Mouse (Mus musculus): ENCODE data around the gene Fbll1.

Gene Fbll1

DNA sequence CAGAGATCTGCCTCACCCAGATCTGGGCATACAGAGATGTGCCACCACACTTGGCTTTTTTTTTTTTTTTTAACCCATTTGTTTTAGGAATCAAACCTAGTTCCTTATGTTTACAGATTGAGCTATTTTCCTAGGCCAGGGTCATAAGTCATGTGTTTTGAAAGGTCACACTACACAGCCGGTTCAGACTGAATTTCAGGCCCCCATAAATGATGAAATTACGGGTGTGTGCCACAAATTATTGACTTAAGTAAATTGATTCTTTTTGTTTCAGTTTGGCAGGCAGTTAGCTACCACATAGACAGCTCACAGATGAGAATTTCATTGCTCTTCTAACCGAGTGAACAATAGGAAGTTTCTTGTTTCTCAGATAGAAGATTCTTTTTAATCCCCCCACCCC, 14.7 kb downstream of the Fbll1 start:
- DNase-seq (ENCODE audit: low spot score in 2 of 2): no peak

DNA sequence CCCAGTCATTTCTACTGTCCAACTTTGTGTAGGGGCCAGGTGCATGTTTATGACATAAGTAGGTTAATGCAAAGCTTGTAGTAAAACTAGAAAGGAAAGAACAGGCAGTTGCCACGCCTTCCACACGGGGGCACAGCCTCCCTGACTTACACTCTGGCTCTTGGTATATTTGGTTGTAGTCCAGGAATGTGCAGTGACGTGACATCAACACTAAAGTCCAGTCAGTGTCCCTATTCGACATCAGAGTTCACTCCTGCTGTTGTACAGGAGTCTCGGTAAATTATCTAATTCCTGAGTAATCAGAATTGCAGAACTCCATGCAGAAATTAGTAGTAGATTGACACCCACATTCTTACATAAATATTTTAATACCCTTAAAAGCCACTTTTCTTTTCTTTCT, 15.6 kb downstream of the Fbll1 start:
- no peak for DNase-seq (ENCODE audit: low spot score in 2 of 2)

DNA sequence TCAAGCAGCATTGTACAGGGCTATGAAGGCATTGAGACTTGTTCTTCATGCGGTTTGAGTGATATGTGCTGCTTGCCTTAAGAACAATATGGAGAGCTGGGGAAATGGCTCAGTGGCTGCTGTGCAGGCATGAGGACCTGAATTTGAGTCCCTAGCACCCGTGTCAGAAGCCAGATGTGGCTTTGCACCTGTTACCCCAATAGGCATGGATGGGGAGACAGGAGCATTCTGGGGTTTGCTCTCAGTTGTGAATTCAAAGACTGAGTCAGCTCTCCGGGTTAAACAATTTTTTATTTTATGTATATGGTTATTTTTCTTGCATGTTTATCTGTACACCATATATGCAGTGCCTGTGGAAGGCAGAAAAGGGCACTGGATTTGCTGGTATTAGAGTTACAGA, 16.2 kb downstream of the Fbll1 start:
- DNase-seq (ENCODE audit: low spot score in 2 of 2): no peak

DNA sequence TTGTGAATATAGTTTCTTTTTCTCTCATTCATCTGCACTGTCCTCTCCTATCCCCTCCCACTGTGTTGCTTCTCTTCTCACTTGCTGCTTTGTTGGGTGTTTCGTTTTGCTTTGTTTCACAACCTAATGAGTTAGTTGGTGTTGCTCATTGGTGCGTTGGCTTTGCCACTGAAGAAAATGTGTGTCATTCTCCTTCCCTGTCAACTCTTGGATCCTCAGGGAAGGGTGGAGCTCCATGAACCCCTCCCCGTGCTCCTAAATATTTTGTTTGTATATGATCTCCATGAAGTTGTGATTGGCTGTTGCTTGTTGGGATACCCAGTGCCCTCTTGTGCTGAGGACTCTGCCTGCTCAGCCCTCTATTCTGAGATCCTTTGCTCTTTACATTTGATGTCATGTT, 18.3 kb downstream of the Fbll1 start:
- no peak for DNase-seq (ENCODE audit: low spot score in 2 of 2)

DNA sequence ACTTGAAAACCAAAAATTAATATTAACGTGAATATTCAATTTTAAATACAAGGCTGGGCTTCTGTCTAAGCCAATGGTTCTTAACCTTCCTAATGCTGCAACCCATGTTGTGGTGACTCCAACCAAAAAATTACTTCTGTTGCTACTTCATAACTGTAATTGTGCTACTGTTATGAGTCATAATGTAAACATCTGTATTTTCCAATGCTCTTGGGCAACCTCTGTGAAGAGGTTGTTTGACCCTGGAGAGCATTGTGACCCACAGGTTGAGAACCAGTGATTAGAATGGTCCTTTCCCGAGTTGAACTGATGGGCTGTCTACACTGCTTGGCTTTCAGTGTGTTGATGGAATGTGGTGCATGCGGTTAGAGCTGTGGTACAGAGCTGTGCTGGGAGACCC, 22.2 kb downstream of the Fbll1 start:
- DNase-seq (ENCODE audit: low spot score in 2 of 2): no peak

DNA sequence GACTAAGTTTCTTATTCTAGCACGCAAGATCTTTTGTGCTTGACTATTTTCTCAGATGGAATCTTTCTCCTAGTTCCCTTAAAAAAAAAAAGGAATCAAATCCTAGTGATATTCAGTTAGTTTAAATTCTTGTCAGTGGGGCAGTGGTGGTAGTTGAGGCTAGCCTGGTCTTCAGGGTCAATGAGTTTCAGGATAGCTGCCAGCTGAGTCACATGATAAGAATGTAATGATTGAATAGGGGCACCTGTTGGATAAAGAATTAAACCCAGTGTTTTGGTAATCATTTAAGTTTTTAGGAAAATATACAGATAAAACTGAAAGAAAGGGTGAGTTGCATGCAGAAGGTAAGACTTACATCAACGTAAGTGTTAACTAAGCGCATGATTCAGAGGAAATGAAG, 23.1 kb downstream of the Fbll1 start:
- no peak for DNase-seq (ENCODE audit: low spot score in 2 of 2)

DNA sequence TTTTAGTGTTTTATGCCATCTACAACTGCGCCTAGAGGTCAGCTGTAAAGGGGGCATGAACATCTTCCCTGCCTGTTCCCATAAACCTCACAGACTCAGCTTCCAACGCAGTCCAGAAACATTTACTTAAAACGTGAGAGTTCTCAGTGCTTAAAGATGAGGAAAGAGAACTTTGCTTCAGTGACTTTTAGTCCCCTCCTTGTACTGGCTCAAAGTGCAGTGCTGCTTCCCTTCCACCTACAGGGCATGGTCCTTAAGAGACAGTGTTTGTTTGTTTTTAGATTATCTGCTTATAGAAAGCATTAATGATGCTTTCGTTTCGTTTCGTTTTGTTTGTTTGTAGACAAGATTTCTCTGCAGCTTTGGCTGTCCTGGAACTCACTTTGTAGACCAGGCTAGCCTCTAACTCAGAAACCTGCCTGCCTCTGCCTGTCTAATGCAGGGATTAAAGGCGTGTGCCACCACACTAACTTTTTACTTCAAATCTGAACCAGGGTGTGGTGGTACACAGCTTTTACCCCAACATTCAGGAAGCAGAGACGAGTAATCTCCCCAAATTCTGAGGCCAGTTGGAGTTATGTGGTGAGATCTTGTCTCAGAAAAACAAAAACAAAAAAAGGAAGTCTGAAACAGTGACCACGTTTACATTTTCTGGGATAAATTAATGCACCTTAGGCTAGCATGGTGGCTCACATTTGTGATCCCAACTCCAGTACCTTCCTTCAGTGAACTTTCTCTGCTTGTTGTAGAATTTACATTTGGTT, 27.8 kb downstream of the Fbll1 start:
- no peak for DNase-seq (ENCODE audit: low spot score in 2 of 2)

DNA sequence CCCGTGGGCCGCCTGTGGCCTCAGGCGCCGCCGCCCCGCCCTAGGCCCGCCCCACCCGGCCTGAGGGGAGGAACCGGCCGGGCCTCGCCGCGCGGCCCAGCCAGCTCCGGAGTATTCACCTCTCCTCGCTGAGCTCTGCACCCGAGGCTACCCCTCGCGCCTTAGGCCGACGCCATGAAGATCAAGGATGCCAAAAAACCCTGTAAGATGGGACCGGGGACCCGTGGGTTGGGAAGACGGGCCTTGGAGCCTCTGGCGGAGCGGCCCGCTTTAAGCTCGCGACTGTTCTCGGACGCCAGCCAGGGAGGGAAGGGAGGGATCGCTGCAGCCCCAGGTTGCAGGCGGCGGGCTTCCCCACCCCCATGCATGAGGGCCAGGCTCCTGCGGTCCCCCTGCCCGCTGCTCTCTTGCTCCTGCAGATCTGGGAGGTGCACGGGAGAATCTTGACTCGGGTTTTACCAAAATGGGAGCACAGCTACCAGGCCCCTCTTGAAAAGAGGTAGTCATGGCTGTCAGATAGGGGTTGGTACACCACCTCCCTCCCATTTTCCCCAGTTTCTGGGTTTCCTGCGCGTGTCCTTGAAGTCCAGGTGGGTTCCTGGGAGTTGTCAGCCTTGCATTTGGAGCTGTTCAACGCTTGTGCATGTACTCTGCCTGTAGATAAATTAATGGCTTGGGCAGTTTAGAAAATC, 28.8 kb downstream of the Fbll1 start:
- peak; percentile 51 to 63 for DNase-seq (ENCODE audit: low spot score in 2 of 2)

DNA sequence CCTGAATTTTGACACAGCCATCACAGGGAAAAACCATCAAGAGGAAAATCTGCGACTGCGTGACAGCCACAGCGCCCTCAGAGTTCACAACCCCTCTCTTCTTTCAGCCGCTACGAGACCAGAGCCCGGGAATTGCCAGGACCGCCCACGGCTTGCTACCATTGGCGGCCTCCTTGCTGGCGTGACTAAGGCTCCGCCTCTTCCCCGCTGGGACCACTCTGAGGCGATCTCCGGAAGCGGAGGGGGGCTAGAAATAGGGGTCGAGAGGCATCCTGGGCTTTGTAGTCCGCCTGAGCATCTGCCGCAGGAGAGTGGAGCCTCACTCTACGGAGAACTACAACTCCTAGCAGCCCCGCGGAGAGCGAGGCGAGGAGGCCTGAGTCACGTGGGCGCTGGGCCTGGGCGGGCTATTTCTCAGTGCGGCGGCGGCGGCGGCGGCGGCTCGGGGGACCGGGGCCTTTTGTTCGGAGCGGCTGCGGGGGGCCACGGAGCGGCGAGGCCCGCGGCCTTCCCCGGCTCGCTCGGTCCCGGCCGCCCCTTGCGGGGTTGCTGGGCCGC, 29.4 kb downstream of the Fbll1 start, which contains the start of gene Pank3:
TSS of gene Pank3 (plus strand) at position 297 of the 558 bp plus-strand sequence.
- peak; percentile 93 to 97 for DNase-seq (ENCODE audit: low spot score in 2 of 2)

DNA sequence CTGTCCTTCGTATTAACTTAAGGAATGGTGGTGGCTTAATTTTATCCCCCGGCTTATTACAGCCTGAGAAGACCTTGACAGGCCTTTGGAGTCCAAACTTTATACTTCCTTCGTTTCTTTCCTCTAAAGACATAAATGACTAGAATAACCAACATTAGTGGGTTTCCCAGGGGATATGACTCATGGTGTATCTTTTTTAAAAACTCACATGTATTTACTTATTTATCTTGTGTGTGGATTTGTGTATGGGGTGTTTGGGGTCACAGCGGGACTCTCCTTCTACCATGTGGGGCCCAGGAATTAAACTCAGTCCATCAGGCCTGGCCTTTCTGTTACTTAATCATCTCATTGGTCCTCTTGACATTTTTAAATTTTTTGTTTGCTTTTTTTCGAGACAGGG, 31.8 kb downstream of the Fbll1 start:
- DNase-seq (ENCODE audit: low spot score in 2 of 2): no peak

DNA sequence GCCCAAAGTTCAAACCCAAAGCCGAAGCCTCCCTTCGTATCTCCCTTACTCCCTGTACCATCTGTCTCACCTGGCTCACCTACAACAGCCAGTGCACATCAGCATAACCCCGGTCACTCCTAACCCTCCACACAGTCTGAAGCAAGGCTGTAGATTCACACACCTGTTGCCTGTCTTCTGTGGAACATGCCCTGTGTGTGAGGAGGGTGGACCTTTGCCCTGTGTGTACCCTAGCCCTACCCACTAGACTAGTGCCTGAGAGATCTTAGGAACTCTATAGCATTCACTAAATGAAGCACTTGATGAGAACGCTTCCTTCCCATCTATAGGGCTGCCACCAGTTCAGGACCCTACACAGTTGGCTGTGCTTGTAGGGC, 38.1 kb downstream of the Fbll1 start:
- no peak for DNase-seq (ENCODE audit: low spot score in 2 of 2)

DNA sequence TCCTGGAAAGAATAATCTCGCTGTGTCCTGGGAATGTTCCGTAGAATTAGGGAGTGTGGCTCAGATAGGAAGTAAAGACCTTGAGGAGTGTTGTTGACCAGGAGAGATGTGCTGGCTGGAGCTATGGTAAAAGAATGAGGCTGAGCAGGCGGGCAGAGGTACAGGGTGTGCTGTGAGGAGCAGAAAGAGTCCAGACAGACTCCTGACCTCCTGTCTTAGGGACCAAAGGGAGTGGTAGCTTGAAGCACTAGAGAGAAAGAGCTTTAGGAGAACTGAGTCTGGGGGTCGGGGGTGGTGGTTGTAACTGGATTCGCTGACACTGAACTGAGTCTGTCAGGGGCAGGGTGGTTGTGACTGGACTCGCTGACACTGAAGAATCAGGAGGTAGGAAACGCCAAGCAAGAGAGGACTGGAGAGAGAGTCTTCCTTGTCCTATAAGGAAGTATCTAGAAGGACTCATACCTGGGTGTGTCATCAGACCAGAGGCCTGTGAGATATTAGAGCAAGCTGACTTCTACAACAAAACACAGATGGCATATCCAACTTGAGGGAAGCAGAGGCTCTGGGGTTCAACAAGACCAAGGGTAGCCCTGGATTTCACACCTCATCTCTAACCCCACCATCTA, 38.6 kb downstream of the Fbll1 start:
- no peak for DNase-seq (ENCODE audit: low spot score in 2 of 2)

DNA sequence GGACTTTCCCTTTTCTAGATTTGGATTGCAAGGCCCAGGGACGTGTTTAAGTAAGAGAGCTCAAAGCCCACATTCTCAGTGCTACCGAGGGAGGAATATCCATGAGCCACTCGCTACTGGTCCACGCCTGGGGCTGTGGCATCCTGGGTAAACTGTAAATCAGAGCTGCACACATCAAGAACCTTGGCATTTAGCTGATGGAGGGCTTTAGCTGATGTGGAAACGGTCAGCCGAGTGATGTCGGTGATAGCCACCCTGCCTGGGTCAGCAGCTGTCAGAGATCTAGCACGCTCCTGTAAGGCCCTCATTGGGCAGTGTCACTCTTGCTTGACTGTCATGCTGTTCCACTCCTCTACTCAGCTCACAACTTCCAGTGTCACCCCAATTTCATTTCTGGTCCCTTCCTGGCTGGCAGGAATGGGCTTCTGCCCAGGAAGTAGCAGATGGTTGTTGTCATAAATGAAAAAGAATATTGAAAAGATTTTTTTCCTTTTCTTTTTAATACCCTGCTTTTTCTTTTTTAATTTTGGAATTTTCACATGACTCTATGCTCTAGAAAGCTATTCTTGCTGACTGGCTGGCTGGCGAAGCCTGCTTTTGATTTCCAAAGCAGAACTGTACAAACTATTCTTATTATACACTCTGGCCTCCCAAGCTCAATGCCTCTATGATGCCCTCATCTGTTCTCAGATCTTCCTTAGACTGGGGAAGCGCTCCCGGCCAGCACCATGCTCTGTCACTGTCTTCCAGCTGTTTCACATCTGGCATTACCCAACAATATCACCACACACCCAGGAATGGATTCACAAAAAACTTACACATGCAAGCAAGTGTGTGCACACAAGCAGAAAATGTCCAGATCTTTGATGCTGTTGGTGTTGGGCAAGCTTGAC, 42.0 kb downstream of the Fbll1 start:
- no peak for DNase-seq (ENCODE audit: low spot score in 2 of 2)

DNA sequence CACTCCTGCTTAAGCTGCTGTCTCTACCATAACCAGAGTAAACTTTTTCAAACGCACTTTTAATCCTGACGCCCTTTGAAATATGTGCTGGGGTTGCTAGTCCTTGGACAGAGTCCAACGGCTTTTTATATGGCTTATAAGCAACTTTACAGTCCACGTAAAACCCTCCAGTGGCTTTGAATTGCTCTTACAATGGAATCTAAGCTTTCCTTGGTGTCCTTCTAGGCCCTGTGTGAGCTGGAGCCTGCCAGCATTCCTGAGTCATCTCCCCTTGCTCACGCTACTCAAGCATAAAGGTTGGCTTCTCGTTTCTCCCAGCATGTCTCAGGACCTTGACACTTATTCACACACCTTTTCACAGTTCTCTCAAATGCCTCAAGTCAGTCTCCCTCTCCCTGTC, 43.1 kb downstream of the Fbll1 start:
- DNase-seq (ENCODE audit: low spot score in 2 of 2): no peak

DNA sequence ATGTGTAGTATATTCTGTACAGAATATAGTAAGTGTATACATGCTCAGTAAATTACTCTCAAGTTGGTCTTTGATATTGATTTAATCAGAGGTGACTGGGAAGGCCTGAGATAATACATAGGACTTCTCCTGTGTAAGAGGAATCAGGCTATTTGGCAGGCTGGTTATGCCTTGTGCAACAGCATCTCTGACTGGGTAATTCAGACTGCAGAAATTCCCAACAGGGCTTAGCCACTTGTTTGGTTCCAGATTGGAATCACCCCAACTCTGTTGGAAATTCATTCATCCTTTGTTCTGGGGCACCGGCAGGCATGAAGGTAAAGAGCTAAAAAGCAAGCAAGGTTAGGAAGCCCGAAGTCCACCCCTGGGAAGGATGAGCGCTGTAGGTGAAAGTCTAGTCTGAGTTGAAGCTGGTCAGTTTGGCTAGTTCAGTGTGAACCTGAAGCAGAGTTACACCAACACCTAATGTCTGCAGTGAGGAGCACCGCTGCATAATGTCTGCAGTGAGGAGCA, 43.7 kb downstream of the Fbll1 start:
- no peak for DNase-seq (ENCODE audit: low spot score in 2 of 2)

DNA sequence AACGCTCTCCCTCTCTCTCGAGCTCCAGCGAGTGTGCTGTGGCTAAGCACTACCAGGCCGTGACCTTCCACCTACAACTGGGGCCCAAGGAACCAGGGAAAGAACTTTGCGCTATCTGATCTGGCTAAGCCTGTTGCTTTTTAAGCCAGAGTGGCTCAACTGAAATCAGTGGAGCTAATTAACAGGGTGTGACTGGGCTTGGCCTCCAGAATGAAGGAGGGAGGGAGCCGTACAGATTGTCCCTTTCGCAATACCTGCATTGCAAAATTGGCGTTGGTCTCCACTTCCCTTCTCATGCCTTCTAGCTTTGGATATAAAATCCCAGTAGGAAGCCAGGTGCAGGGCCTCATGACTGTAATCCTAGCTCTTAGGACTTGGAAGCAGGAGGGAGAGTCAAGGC, 48.1 kb downstream of the Fbll1 start:
- no peak for DNase-seq (ENCODE audit: low spot score in 2 of 2)

All from thymus, postnatal 10 days (tissue).